Mouse (Mus musculus): ENCODE data around the gene Atp6v0c. TPM values are rescaled to one million over a fixed set of nuclear protein-coding genes. Genes with fewer than 3 reads are reported as not detected.

Gene Atp6v0c
- polyA plus RNA-seq, 1 experiment from 2014 or later = 445 TPM

- Histone ChIP-seq H3K9me3 (ENCODE audit: low read length) (no peaks in the 10 kb centered on the region), H3K4me1 (ENCODE audit: insufficient read depth) (peaks cover 92% of the 10 kb centered on the region), H3K4me2 (ENCODE audit: low read depth, low read length) (peak overlapping the region; percentile 99), H3K27me3 (ENCODE audit: insufficient read depth, low read length) (peaks cover 29% of the 10 kb centered on the region), H3K9ac (replicated peaks) (peak overlapping the region; percentile 67), H3K36me3 (replicated peaks; ENCODE audit: insufficient read depth, low read length) (peaks cover 5% of the 10 kb centered on the region), H3K4me3 (ENCODE audit: low read depth, low read length) (peak overlapping the region; percentile 86), H3K27ac (ENCODE audit: low read depth) (peak overlapping the region; percentile 94)
- 5% methylated on average over 62 of the region's 62 CpGs for WGBS (ENCODE audit: insufficient replicate concordance)
- TF ChIP-seq CTCF (IDR thresholded peaks at IDR 0.05; ENCODE audit: low read depth) (peak; percentile 48), EP300 (IDR thresholded peaks at IDR 0.05; ENCODE audit: low read depth) (no peak)
- DNase-seq (peak; percentile 84), ATAC-seq (peak; percentile 20)
Measured at GRCm38 (mm10) chr17:24206451-24207351, 37.2 kb upstream of the Atp6v0c start.

DNA sequence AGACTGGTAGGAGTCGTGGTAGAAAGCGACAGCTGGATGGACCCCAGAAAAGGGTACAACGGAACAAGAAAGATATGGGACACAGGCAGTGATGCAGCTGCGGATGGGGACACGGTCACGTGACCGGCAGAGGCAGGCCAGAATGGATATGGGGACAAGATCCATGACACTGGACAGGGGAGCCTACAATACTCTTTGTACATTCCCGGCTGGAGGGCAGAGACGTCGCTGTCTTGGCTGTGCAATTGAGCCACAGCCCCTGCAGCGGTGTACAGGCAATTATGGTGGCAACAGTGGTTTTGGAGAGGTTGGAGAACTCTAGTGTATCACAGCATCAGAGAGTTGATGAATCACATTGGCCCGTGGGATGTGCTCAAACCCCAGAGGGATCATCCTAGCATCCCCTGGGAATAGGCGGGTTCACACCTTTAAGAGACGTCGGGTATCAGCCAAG is 36.4 kb upstream of the Atp6v0c start:
- TF ChIP-seq EP300 (IDR thresholded peaks at IDR 0.05; ENCODE audit: low read depth) (no peak), CTCF (IDR thresholded peaks at IDR 0.05; ENCODE audit: low read depth) (no peak)
- Histone ChIP-seq H3K36me3 (replicated peaks; ENCODE audit: insufficient read depth, low read length) (peaks cover 5% of the 10 kb centered on the region), H3K27me3 (ENCODE audit: insufficient read depth, low read length) (peaks cover 26% of the 10 kb centered on the region), H3K9me3 (ENCODE audit: low read length) (no peaks in the 10 kb centered on the region), H3K27ac (ENCODE audit: low read depth) (peak overlapping the region; percentile 94), H3K4me2 (ENCODE audit: low read depth, low read length) (peak overlapping the region; percentile 99), H3K4me3 (ENCODE audit: low read depth, low read length) (peak overlapping the region; percentile 86), H3K4me1 (ENCODE audit: insufficient read depth) (peaks cover 93% of the 10 kb centered on the region), H3K9ac (replicated peaks) (peak overlapping the region; percentile 89)
- ATAC-seq = peak; percentile 8
- 4% methylated on average over 15 of the region's 15 CpGs for WGBS (ENCODE audit: insufficient replicate concordance)
- DNase-seq = no peak

DNA sequence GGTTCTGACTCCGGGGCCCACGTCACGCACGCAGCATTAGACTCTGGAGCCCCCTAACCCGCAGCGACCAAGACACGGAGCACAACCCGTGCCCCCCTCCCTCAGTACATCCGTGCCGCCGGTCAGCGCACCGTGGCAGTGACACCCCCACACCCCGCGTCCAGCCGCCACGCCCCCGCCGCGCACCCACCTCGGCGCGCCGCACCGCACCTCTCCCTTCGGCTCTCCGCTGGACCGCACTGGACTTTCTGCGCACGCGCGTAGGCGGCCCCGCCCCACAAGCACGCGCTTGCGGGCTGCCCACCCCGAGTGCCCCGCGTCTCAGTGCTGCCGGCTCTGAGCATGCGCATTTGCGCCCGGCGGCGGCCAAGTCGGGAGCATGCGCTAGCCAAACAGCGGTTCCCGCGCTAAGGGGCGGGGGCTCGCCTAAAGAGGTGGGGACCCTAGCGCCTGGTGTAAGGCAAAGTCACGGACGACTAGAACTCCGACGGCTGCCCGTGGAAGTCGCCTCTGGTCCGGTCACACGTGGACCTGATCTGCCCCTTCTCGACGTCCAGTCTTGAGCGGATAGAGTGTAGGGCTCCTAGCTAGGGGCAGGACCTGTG is 35.9 kb upstream of the Atp6v0c start, which contains the start of gene Tbc1d24:
Tbc1d24 (minus strand) TSS at position 279 of the 605 bp plus-strand sequence.
- Histone ChIP-seq H3K4me3 (ENCODE audit: low read depth, low read length) (peak within 1 kb of the TSS; percentile 86), H3K9ac (replicated peaks) (peak within 1 kb of the TSS; percentile 89), H3K4me2 (ENCODE audit: low read depth, low read length) (peak within 1 kb of the TSS; percentile 99), H3K9me3 (ENCODE audit: low read length) (no peaks in the 10 kb centered on the region), H3K27ac (ENCODE audit: low read depth) (peak within 1 kb of the TSS; percentile 94), H3K27me3 (ENCODE audit: insufficient read depth, low read length) (peaks cover 26% of the 10 kb centered on the region), H3K4me1 (ENCODE audit: insufficient read depth) (peaks cover 91% of the 10 kb centered on the region), H3K36me3 (replicated peaks; ENCODE audit: insufficient read depth, low read length) (peaks cover 7% of the 10 kb centered on the region)
- WGBS (ENCODE audit: insufficient replicate concordance) = under 1% methylated on average over 58 of the region's 65 CpGs
- ATAC-seq = peak; percentile 62
- peak; percentile 94 for DNase-seq
- no peak for TF ChIP-seq EP300 (IDR thresholded peaks at IDR 0.05; ENCODE audit: low read depth)
- TF ChIP-seq CTCF (IDR thresholded peaks at IDR 0.05; ENCODE audit: low read depth) = no peak

DNA sequence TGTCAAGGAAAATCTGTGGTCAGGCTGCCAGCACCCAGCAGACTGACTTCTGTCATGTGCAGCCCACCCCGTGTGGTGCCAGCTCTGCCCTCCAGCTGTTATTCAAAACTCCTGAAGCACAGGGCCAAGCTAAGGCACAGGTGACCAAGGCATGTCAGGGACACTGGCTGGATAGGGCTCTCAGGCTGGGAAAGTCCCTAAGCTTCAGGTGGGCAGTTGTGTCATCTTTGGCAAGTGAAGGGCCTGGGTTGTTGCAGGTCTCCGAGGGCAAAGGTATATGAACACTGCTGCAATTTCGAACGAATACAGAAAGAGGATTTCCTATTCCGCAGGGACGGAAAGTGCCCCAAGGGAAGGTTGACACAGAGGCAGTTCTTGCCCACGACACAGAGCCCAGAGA is 35.3 kb upstream of the Atp6v0c start:
- peaks cover 20% of the 10 kb centered on the region for H3K27me3 ChIP-seq (ENCODE audit: insufficient read depth, low read length)
- whole genome bisulfite sequencing (ENCODE audit: insufficient replicate concordance) = 3% methylated on average over 7 of the region's 7 CpGs
- H3K27ac ChIP-seq (ENCODE audit: low read depth) = peak overlapping the region; percentile 94
- TF ChIP-seq CTCF (IDR thresholded peaks at IDR 0.05; ENCODE audit: low read depth) (no peak), EP300 (IDR thresholded peaks at IDR 0.05; ENCODE audit: low read depth) (no peak)
- peak overlapping the region; percentile 99 for H3K4me2 ChIP-seq (ENCODE audit: low read depth, low read length)
- H3K36me3 ChIP-seq (replicated peaks; ENCODE audit: insufficient read depth, low read length) = peaks cover 7% of the 10 kb centered on the region
- H3K9me3 ChIP-seq (ENCODE audit: low read length) = no peaks in the 10 kb centered on the region
- ATAC-seq (peak; percentile 45), DNase-seq (peak; percentile 57)
- H3K4me3 ChIP-seq (ENCODE audit: low read depth, low read length) = peak overlapping the region; percentile 86
- peaks cover 96% of the 10 kb centered on the region for H3K4me1 ChIP-seq (ENCODE audit: insufficient read depth)
- peak overlapping the region; percentile 89 for H3K9ac ChIP-seq (replicated peaks)

GRCm38 (mm10) chr17:24203611-24204534 is 34.4 kb upstream of the Atp6v0c start:
- no peak for TF ChIP-seq CTCF (IDR thresholded peaks at IDR 0.05; ENCODE audit: low read depth)
- peak overlapping the region; percentile 86 for H3K4me3 ChIP-seq (ENCODE audit: low read depth, low read length)
- WGBS (ENCODE audit: insufficient replicate concordance) = 52% methylated on average over 3 of the region's 3 CpGs
- H3K4me1 ChIP-seq (ENCODE audit: insufficient read depth) = peaks cover 96% of the 10 kb centered on the region
- peak overlapping the region; percentile 99 for H3K4me2 ChIP-seq (ENCODE audit: low read depth, low read length)
- peaks cover 7% of the 10 kb centered on the region for H3K36me3 ChIP-seq (replicated peaks; ENCODE audit: insufficient read depth, low read length)
- peak overlapping the region; percentile 89 for H3K9ac ChIP-seq (replicated peaks)
- no peaks in the 10 kb centered on the region for H3K9me3 ChIP-seq (ENCODE audit: low read length)
- no peak for DNase-seq
- peak overlapping the region; percentile 94 for H3K27ac ChIP-seq (ENCODE audit: low read depth)
- no peak for ATAC-seq
- H3K27me3 ChIP-seq (ENCODE audit: insufficient read depth, low read length) = peaks cover 19% of the 10 kb centered on the region
